Mouse (Mus musculus): ENCODE data around the gene Nlgn1.

GRCm38 (mm10) chr3:26117071-26117470 is 215.2 kb downstream of the Nlgn1 start:
- TF ChIP-seq POLR2A (IDR thresholded peaks at IDR 0.05; ENCODE audit: insufficient read depth, low read length) (no peak), CTCF (IDR thresholded peaks at IDR 0.05; ENCODE audit: low read depth, low read length) (no peak)

Measured in ES-Bruce4 (cell line).